Mouse (Mus musculus) midbrain, postnatal 0 days (tissue): Measurements from ENCODE around the gene Olfr1009. TPM values are rescaled to one million over a fixed set of nuclear protein-coding genes. Genes with fewer than 3 reads are reported as not detected.
"Not testable (repeated sequence)": the region's sequence is repeated elsewhere in the genome, so short reads cannot be mapped to it uniquely, and the experiment has no call there.

Experiments
- ATAC-seq: fragments of 200-750 bp; cut with Nextera tagmentation; 2 replicates; pipeline ENCODE4 v1.8.0; 2017; ENCODE audit warnings: moderate number of reproducible peaks, mild to moderate bottlenecking, moderate TSS enrichment, moderate library complexity; ENCODE audit not compliant: low FRiP score
- DNase-seq: peaks from one replicate; pipeline ENCODE4 v3.0.0-alpha.2; 2015; ENCODE audit warnings: low spot score
- H3K27ac ChIP-seq: fragments of 300-500 bp; sonication (generic); 2 replicates; pipeline ENCODE4 v1.5.1; 2014; ENCODE audit warnings: low read depth, mild to moderate bottlenecking, low read length, mixed read lengths
- H3K27me3 ChIP-seq: fragments of 300-500 bp; sonication (generic); 2 replicates; pipeline ENCODE4 v1.6.1; 2014; ENCODE audit warnings: low read length, control low read depth, mixed read lengths; ENCODE audit not compliant: insufficient read depth
- H3K36me3 ChIP-seq: fragments of 300-500 bp; sonication (generic); 2 replicates; pipeline ENCODE4 v1.6.1; 2014; ENCODE audit warnings: low read length, control low read depth, mixed read lengths; ENCODE audit not compliant: insufficient read depth
- H3K4me1 ChIP-seq: fragments of 300-500 bp; sonication (generic); 2 replicates; pipeline ENCODE4 v1.6.1; 2014; ENCODE audit warnings: mild to moderate bottlenecking, control low read depth, antibody characterized with exemption, low read length, mixed read lengths; ENCODE audit not compliant: insufficient read depth
- H3K4me2 ChIP-seq: fragments of 300-500 bp; sonication (generic); 2 replicates; pipeline ENCODE4 v1.6.1; 2014; ENCODE audit warnings: low read depth, mild to moderate bottlenecking, low read length, mixed read lengths; ENCODE audit not compliant: poor library complexity, severe bottlenecking
- H3K4me3 ChIP-seq: fragments of 300-500 bp; sonication (generic); 2 replicates; pipeline ENCODE4 v1.5.1; 2014; ENCODE audit warnings: low read depth, mild to moderate bottlenecking, low read length, moderate library complexity
- H3K9ac ChIP-seq: fragments of 300-500 bp; sonication (generic); replicated peaks from 2 replicates; pipeline ENCODE4 v1.6.1; 2014; ENCODE audit warnings: mild to moderate bottlenecking, low read length, moderate library complexity, mixed read lengths; ENCODE audit not compliant: poor library complexity, severe bottlenecking
- H3K9me3 ChIP-seq: fragments of 300-500 bp; sonication (generic); 2 replicates; pipeline ENCODE4 v1.6.1; 2016; ENCODE audit warnings: low read length, control low read depth
- CTCF ChIP-seq: IDR thresholded peaks from 2 replicates; pipeline ENCODE4 v1.5.1; 2016; ENCODE audit warnings: antibody characterized with exemption, mild to moderate bottlenecking
- WGBS: fragments of 180-500 bp; shearing (Covaris S2); extraction: QIAGEN DNeasy Blood & Tissue Kit; methylation state at CpG from one replicate; pipeline ENCODE4 v1.1.7; 2014; 5-methylcytosine and 5-hydroxymethylcytosine counted together
- polyA plus RNA-seq: library from polyadenylated mRNA; unstranded; fragments of >200 nt; fragmentation: Nextera tagmentation; extraction: Ambion mirVana; gene quantifications from 2 replicates; pipeline ENCODE4 v1.2.1, GENCODE M21; 2015
- total RNA-seq: library from RNA; depleted of rRNA; stranded (reverse); fragments of >200 nt; gene quantifications from 2 replicates; pipeline ENCODE4 v1.2.3, GENCODE M21; 2014; rRNA removed

The Olfr1009 gene
- total RNA-seq: not detected in 2 replicates
- polyA plus RNA-seq: not detected in 2 replicates

GRCm38 (mm10) chr2:85715119-85715518 is at the start of gene Olfr1009:
Gene Olfr1009 (plus strand): TSS chr2:85715419.
- H3K36me3 ChIP-seq: no peaks in the 10 kb centered on the region
- DNase-seq: no peak
- WGBS: 90% methylated on average over 1 of the region's 1 CpGs
- H3K4me2 ChIP-seq: no peak within 1 kb of the TSS
- TF ChIP-seq CTCF: no peak
- no peak for ATAC-seq
- H3K27me3 ChIP-seq: no peaks in the 10 kb centered on the region
- no peak within 1 kb of the TSS for H3K9ac ChIP-seq
- H3K9me3 ChIP-seq: no peaks in the 10 kb centered on the region
- no peaks in the 10 kb centered on the region for H3K4me1 ChIP-seq
- no peak within 1 kb of the TSS for H3K27ac ChIP-seq
- H3K4me3 ChIP-seq: no peak within 1 kb of the TSS

DNA sequence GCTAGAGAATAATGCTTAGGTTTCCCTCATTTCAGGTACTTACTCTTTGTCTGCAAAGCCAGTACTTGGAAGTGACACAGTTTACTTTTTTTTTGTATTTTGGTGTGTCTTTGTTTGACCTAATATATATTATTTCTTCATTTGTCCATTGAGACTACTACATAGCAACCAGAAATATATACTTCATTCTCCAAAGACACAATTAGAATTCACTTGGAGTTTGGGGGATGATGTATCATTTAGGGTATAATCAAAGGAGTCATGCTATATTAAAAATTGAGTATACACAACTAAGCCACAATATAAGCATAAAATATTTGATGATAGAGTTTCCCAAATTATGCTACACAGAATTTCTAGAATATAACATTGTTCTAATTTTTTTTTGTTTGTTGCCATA is 36.6 kb upstream of the Olfr1009 start, which contains the start of gene Olfr1006:
Gene Olfr1006 (minus strand): TSS at position 101 of the 400 bp plus-strand sequence.
- no peaks in the 10 kb centered on the region for H3K27me3 ChIP-seq
- no peak for DNase-seq
- H3K9me3 ChIP-seq: no peaks in the 10 kb centered on the region
- no peak within 1 kb of the TSS for H3K27ac ChIP-seq
- no peaks in the 10 kb centered on the region for H3K36me3 ChIP-seq
- H3K4me2 ChIP-seq: no peak within 1 kb of the TSS
- no peaks in the 10 kb centered on the region for H3K4me1 ChIP-seq
- no peak within 1 kb of the TSS for H3K4me3 ChIP-seq
- no peak for ATAC-seq
- no peak for TF ChIP-seq CTCF
- no peak within 1 kb of the TSS for H3K9ac ChIP-seq

DNA sequence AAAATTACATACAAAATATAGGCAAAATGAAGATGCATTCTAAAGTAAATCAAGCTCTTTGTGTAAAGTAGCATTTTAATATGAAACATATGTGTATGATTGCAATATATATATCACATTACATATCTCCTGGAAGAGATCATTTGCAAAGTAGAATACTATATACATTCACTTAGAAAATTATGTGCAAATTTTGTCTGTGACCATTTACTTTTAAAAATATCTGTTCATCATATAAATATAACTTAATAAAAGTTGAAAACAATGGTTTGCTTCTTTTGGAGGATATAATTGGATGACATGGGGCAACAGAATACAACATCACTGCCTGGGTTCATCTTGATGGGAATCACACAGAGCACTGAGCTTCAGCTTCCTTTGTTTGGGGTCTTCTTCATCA is 26.1 kb upstream of the Olfr1009 start, which contains the start of gene Olfr1008:
Gene Olfr1008 (plus strand): TSS at position 301 of the 400 bp plus-strand sequence.
- Histone ChIP-seq H3K4me3 (no peak within 1 kb of the TSS), H3K27me3 (no peaks in the 10 kb centered on the region), H3K9me3 (no peaks in the 10 kb centered on the region), H3K4me1 (no peaks in the 10 kb centered on the region), H3K9ac (no peak within 1 kb of the TSS), H3K27ac (no peak within 1 kb of the TSS), H3K36me3 (no peaks in the 10 kb centered on the region), H3K4me2 (no peak within 1 kb of the TSS)
- no peak for ATAC-seq
- DNase-seq: no peak
- no peak for TF ChIP-seq CTCF

DNA sequence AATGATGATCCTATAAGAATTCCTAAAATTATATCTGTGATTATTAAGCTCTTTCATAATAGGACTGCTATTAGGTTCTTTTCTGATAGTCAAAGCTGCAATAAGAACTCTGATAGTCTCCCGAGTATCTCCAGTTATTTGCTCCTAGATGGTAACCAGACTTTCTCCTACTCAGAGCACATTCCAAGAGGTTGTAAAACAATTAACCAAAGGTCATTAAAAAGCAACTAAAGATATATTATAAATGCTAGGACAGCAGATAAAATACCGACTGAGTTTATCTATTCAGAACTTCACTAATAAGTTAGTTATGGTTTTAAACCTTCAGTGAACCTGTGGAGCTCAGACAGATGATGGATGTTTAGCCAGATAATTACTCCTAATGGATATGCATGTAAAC is 4.5 kb upstream of the Olfr1009 start:
- not testable (repeated sequence) for DNase-seq, H3K9ac ChIP-seq, H3K4me3 ChIP-seq, H3K27me3 ChIP-seq, H3K36me3 ChIP-seq, H3K9me3 ChIP-seq, H3K27ac ChIP-seq, H3K4me2 ChIP-seq, H3K4me1 ChIP-seq, ATAC-seq
- WGBS: 80% methylated on average over 2 of the region's 2 CpGs

DNA sequence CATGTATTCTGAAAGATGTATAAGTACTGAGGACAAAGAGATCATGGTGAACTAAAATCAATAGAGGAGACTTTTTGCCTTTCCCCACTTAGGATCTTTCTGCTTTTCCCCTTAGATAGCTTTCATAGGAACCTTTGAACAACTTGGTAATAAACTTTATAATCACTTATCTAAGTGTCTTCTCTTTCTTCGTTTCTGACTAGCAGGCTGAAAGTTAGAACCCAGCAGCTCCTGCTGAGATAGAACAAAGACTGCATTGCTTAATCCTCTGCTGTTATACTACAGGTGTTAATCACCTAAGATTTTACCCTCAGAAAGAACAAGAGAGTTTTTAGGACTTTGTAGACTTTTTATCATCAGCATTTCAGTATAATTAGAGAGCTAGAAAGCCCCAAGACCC is 4.1 kb upstream of the Olfr1009 start:
- no peaks in the 10 kb centered on the region for H3K4me1 ChIP-seq
- no peak for ATAC-seq
- H3K27ac ChIP-seq: no peak overlapping the region
- no peaks in the 10 kb centered on the region for H3K36me3 ChIP-seq
- no peaks in the 10 kb centered on the region for H3K27me3 ChIP-seq
- H3K4me3 ChIP-seq: no peak overlapping the region
- H3K4me2 ChIP-seq: no peak overlapping the region
- H3K9me3 ChIP-seq: no peaks in the 10 kb centered on the region
- H3K9ac ChIP-seq: no peak overlapping the region
- no peak for DNase-seq
- TF ChIP-seq CTCF: no peak
- WGBS: 43% methylated on average over 1 of the region's 1 CpGs

DNA sequence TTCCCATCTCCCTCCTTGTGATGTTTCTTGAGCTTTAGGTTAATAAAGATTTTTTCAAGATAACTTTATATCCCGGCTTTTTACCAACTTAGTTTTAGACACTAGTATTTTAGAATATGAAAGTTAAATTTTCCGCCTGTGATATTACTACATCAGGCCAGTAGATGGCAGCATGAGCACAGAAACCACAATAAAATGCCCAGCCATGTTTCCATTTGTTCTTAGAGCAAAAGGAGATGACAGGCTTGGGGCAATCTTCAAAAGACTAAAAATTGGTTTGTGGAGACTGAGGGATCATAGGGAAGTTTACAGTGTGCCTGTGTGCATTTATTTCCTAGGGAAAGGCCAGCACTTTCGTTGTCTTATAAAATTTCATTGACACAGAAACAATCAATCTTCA is 10.6 kb downstream of the Olfr1009 start:
- peak; percentile 78 for DNase-seq

More for the DNA sequence above, 10.6 kb downstream of the Olfr1009 start:
- TF ChIP-seq CTCF: peak; percentile 91
- no peaks in the 10 kb centered on the region for H3K36me3 ChIP-seq
- H3K4me3 ChIP-seq: no peak overlapping the region
- H3K9ac ChIP-seq: no peak overlapping the region
- H3K4me1 ChIP-seq: no peaks in the 10 kb centered on the region
- WGBS: 7% methylated on average over 3 of the region's 3 CpGs
- peak; percentile 75; the same call in 1 of the 2 replicates for ATAC-seq
- H3K9me3 ChIP-seq: no peaks in the 10 kb centered on the region
- H3K27ac ChIP-seq: no peak overlapping the region
- H3K4me2 ChIP-seq: no peak overlapping the region
- H3K27me3 ChIP-seq: no peaks in the 10 kb centered on the region
